Mouse (Mus musculus) C2C12 (cell line): Measurements from ENCODE around the gene Mtmr11.

Experiments used
- CTCF ChIP-seq: IDR thresholded peaks from one replicate; pipeline ENCODE4 v1.5.1; 2011; ENCODE audit not compliant: control insufficient read depth, insufficient read depth, insufficient read length
- FOSL1 ChIP-seq: IDR thresholded peaks from one replicate; pipeline ENCODE4 v1.8.0; 2011; ENCODE audit warnings: mild to moderate bottlenecking, low read length; ENCODE audit not compliant: poor library complexity, insufficient read depth, severe bottlenecking
- MAX ChIP-seq: IDR thresholded peaks from one replicate; pipeline ENCODE4 v1.6.1; 2011; ENCODE audit warnings: mild to moderate bottlenecking, control low read depth
- MYOD1 ChIP-seq: IDR thresholded peaks from one replicate; pipeline ENCODE4 v1.6.1; 2011; ENCODE audit warnings: low read depth; ENCODE audit not compliant: control insufficient read depth, insufficient read length
- MYOG ChIP-seq: IDR thresholded peaks from one replicate; pipeline ENCODE4 v1.6.1; 2011; ENCODE audit not compliant: control insufficient read depth, insufficient read length; ENCODE audit errors: extremely low read depth
- USF1 ChIP-seq: IDR thresholded peaks from one replicate; pipeline ENCODE4 v1.6.1; 2011; ENCODE audit warnings: low read depth, mild to moderate bottlenecking, control low read depth, moderate library complexity

GRCm38 (mm10) chr3:96170276-96170675, 8.5 kb downstream of the Mtmr11 start:
- TF ChIP-seq CTCF: no peak
- TF ChIP-seq USF1: no peak
- TF ChIP-seq MYOD1: no peak
- TF ChIP-seq FOSL1: no peak
- no peak for TF ChIP-seq MAX
- TF ChIP-seq MYOG: no peak
